Mouse (Mus musculus) v-Abl transformed pro-B cells (cell line): ENCODE measurements at regions not wholly inside any gene's neighbourhood (a gene's known extent, or its start where the extent isn't known, plus 50 kb on each side); places are given as distances from the start of the nearest gene placed in this dataset.

ENCODE experiments used
- in situ Hi-C, 2 experiments: fragments of 400-800 bp; cut with MboI; formaldehyde crosslinking; loops; one replicate each; pipeline ENCODE4 v1.15.1; 2025; ENCODE audit not compliant: unreplicated experiment in 2 of 2

DNA sequence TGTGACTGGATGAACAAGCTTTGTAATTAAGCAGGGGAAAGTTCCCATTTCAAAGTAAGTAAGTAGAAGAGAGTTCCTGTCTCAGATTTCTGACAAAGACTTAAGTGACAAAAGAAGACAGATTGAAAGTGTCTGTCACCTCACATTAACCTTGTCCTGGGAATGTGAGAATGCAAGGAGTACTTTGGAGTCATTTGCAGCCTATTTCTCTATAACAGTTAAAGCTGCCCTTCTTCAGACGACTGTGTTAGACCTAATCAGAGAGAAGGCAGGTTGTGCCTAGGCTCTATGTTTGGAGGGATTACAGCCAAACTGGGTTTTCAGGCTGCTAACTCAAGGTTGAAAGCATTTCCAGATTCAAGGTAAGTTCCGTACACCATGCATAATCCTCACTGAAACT, 446.5 kb downstream of the Pdgfc start:
- in situ Hi-C loops, result no loop called here

DNA sequence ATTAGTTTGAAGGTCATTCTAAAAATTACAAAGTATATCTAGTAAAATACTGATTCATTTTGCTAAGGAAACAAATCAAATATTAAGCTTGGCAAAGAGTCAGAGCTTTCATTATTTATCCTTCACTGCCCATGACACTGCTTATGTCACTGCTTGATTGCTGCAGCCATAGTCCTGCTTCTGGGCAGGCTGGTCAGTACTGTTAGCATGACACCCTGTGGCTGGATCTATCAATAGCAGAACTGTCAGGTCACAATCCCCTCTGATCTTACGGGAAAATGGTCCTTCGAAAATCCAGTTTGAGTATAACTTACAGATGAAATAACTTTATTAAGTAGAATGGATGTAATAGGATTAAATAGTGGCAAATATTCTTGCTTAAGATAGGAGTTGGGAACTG, 447.1 kb downstream of the Pdgfc start:
- in situ Hi-C loops, result no loop called here

DNA sequence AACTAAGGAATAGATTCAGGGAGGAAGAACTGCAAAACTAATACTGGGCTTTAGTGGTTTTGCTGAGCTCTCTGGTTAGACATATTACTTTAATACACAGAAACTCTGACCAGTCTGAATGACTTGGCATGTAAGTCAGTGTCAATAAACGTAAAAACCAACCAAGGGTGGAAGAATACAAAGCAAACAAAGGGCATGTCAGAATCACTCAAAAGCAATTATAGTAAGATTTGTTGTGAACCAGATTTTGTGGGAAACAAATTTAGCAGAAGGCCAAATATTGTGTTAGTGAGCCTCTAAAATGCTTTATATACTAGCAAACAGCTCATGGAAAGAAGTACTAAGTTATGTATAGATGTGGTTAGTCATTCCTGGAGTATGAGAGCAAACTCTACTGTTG, 427.1 kb upstream of the Ctso start:
- in situ Hi-C loops, result no loop called here

DNA sequence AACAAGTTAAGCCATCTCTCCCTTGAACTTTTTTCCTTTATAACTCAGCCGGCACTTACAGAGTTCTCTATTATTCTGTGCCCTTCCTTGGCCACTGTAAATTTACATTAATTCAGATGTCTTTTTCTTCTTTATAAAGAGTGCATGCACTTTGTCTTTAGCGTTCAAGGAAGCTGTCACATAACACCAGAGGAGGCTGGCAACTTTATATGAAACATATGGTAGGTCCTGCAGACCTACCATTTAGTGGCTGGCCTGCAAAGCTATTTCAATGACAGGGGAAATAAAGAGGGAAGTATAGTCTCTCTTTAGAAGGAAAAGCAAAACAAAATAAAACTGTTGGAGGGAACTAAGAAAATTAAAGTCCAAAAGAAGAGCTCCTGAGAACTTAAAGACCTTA, 423.8 kb upstream of the Ctso start:
- in situ Hi-C loops, result no loop called here

DNA sequence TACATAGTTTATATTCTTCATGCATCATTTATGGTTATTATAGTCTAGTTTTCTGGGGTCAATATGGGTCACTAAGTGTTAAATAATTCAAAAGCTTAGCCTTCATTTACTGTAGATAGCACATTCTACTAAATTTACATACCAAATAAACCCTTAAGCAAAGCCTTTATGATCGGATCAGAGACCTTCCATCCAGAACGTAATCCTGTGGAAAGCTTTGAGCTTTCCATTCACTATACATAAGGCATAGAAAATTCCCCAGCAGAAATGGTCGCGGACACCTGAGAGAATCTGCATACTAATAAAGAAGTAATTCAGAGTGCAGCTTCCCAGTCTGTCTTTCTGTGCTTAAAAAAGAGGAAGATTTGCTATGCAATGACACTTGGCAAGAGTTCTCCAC, 410.6 kb upstream of the Ctso start:
- in situ Hi-C loops, result no loop called here

DNA sequence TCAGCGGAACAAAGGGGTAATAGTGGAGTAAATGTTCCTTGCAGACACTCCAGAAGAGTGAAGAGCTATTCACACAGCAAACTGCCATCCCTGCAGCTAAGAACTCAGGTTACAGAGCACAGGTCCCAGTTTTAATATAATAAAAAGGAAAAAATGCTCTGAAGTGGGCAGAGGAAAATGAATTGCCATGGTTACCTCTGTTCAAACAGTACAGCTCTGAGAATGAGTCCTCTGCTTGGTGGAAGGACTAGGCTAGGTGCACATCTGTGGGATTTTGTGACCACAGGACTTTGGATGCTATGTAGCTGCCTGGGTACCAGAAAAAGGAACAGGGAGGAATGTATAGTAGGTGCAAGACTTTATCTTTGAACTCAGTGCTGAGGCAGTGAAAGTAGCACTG, 401.5 kb upstream of the Ctso start:
- in situ Hi-C loops, result no loop called here

DNA sequence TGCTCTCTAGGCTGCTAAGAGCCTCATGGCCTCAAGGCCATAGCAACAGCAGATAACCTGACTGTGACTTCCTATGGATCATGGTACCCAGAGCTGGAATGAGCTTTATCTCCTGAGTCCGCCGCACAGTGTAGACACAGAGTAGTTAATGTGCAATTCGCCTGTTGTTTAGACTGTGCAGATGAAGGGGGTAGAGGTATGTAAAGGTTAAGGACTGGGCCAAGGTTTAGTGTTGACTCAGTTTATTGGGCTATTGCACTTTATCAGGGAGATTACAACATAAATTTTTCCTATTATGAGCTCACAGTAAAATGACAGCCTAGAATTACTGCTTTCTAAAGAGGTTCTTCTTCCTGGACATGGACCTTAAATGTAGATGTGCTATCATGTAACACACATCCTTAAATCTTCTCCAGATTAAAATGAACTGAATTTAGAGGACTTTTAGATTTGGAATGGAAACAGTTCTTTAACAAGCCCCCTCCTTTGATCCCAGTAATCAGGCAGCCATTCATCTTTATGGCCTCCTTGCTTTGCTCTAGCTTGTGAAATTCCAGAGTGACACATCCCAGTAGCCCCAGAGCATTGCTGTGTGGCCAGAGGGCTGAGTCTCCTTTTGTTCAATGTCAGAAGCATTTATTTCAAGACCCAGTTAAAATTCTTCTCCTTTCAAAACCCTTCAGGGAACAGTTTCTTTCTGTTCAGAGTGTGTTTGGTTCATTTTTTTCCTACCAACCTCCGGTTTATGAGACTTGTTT, 396.8 kb upstream of the Ctso start:
- in situ Hi-C loops, result no loop called here

DNA sequence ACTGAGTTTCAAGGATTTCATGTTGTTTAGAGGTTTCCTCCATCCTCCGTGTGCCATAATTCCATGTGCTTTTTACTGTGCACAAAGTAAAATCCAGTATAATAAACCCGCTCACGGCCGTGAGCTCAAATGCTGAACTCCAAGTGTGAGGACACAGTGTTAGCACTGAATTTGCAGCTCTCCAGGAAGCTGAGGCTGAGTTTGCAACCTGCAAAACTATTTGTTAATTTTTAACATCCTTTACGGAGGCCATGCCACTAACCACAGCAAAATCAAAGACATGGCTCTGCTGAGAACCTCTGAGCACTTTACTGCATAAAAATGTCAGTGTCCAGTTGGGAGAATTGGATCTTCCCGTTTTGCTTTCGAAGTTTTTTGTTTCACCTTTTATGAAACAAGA, 377.6 kb upstream of the Ctso start:
- in situ Hi-C loops, result no loop called here

DNA sequence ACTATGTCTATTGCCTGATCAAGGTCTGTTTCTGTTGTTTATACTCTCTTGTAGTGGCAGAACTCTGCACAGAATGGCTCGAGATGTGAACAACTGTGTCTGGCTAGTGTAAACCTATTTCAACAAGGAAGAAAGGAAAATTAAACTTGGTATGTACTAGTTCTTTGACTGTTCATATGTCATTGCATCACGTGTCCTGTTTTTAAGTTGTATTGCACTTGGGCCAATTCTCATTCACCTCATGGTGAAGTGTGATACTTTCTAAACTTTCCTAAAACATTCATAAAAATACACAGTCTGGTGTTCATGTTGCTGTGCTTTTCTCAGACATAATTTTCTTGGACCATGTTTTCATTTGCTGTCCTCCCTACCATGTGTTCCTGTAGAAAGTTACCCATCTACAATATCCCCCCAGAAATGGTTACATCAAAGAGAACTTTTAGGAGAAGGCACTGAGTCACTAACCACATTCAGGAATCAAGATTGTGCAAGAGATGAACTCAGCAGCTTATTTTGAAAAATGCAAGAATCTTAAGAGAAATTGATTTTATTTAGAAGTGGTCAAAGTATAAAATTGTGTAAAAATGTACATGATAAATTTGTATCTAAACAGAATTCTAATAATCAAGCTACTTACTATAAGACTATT, 369.7 kb upstream of the Ctso start:
- in situ Hi-C loops, result no loop called here

DNA sequence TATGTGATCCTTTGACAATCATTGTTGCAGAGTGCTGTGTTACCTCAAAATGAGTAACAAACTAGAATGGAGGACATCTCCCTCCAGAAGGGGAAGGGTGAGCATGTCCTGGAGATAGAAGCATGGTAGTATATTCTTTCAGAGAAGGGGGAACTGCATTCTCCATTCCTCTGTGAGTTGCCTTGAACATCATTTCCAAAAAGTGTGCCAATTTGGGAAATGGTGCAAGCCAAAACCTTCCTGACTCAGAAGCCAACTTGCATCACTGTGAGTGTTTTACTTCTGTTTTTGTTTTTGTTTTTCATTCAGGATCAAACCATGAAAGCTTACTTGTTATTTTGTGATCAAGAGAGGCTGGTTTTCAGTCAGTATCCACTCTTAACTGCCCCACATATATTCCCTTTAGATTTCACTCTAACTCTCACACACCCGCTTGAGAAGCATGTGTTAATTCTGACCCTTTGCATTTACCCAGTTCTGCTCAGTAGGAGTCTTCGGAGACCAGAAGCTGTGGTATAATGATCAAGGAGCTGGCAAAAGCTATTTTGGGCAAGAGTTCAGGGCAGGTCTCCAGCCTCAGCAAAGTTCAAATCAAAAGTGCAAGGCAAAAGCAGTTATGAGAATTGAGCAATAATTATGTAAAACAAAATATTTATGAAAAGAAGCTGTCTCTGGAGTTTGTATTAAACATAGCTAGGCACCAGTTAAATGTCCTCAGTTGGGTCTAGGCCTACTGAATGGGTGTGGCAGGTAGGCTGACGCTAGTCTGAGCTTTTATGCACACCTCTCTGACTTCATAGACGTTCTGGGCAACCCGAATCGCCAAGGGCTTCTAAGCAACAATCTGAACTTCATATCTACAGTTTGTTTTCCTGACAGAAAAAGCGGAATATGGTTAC, 368.3 kb upstream of the Ctso start:
- in situ Hi-C loops, result no loop called here

DNA sequence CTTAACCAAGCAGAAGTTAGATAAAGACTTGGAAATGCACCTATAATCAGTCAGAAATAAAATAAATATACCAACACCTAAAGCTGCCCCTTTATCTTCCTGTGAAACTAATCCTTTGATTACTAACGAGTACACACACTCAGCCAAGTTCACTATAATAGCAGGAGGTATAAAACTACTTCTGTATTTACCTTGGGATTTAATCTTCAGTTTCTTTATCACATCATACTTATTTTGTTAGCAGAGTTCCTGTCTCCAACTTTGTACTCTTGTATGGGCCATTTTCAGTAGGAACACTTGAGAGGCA, 367.7 kb upstream of the Ctso start:
- in situ Hi-C loops, result no loop called here

DNA sequence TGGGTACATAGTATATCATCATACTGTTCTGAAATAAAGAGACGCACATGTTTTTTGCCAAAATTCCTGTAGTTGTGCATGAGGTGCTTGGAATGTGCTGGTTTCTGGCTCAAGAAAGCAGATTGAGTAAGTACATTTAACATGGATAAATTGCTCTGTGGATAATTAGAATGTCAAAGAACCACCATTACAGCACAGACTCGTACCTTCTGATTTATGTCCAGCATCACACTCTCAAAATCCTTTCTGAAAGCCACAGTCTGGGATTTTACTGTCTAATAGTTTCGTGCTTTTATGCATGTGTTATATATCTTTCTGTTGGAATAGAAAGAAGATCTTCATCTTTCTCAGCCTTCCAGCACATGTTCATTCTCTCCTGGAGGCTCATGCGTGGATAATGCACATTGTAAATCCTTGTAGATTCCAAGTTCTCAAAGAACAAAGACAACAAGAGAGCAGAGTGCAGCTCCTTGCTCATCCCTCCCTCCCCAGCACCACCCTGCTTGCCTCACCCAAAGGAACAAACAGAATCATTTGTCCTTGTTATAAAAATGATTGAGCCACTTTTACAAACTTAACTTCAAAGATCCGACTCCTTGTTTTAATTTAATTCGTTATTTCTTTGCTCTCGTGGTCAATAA, 348.9 kb upstream of the Ctso start:
- in situ Hi-C loops, result no loop called here

DNA sequence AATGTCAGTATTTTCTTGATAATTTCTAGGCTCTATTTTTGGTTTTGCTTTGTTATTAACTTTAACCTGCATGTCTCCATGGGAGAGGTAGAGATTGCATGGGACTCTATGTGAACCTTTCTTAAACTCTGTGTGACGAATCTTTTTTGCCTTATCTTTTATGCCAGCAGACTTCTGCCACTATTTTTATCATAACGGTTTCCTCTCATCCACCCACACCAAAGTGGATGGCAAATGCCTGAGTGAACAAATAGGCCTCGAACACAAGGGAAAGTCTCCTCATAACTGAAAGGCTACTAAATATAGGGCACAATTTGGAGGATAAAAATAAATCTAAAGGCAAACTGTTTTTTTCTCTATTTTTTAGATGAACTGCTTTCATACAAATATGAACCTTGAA, 343.3 kb upstream of the Ctso start:
- in situ Hi-C loops, result no loop called here

DNA sequence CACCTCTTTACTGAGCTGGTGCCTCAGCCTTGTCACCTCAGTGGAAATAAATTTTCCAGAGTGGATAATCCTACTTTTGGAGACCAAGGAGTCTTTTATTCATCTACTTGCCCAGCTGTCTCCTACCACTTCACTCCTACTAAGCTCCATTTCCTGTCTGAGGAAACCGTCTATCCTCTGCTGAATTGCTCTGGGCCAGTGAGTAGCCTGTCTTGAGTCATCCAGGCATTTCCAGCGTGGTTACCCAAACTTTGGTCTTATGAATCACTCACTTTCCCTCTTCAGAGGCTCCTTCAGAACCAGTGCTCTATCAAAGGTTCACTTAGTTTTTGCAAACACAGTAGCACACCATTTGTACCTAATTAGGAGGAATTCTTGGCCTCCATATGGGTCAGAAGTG, 303.2 kb upstream of the Ctso start:
- in situ Hi-C loops, result no loop called here

DNA sequence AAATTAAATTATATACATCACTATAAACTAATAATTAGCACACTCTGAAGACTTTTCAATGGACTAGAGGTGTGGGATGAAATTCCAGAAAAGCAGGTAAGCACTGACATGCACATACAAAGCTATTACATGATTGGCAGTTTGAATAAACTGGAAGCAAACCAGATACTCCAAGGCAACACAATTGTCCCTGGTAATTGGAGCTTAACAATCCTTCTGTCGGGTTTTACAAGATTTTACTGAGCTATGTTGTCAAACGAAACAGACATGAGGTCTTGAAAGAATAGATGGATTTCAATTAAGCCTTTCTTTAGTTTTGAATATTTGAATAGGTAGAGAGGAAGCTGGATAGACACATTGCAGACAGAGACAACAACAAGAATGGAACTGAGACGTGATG, 273.9 kb upstream of the Ctso start:
- in situ Hi-C loops, result no loop called here

DNA sequence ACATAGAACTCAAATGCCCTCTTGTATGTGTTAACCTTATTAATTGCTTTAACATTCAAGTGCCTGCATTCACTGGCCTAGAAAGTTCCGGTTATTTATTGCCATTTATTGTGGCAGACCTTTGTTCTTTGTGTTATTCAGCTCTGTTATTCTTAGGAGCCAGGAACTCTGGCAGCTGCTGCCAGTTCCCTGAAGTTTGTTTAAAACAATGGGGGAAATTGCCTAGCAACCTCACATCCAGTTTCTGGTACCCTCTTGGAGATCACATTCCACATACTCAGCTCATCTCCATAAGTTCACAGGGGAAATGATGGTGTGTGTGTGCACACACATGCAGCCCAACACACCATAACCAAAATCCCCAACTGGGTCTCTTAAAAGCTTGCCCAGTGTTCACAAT, 270.8 kb upstream of the Ctso start:
- in situ Hi-C loops, result no loop called here

DNA sequence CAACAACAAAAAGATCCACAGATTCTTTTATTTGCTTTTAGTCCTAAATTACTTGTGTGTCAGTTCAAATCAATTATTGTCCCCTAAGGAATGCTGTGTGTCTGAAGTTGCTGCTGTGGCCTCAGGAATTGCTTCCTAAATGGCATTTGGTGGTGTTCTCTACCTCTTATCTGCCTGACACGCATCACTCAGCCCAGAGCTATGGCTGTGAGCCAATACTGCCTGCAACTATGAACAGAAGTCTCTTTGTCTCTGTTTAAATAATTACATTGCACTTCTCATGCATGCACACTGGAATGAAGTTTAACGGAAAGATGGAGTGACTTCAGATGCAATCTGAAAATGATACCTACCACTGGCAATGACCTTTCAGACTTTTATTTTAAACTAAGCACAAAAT, 266.1 kb upstream of the Ctso start:
- in situ Hi-C loops, result no loop called here

DNA sequence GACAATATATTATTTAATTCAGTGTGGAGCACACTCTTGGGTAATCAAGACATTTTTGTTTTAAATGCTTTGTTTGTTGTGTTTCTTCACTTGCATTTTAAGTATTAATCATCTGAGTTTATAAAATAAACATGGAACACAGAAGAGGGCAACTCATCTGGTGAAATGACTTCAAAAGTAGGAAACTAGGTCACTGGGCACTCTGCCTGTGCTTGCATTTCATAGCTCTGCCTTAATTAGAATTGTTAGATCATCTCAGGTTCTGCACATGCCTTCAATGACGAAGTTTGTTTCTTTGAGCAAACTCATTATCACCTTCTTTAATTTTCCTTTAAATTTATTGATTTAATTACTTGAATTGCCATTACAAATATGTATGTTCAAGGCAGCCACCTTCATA, 255.8 kb upstream of the Ctso start:
- in situ Hi-C loops, result no loop called here

DNA sequence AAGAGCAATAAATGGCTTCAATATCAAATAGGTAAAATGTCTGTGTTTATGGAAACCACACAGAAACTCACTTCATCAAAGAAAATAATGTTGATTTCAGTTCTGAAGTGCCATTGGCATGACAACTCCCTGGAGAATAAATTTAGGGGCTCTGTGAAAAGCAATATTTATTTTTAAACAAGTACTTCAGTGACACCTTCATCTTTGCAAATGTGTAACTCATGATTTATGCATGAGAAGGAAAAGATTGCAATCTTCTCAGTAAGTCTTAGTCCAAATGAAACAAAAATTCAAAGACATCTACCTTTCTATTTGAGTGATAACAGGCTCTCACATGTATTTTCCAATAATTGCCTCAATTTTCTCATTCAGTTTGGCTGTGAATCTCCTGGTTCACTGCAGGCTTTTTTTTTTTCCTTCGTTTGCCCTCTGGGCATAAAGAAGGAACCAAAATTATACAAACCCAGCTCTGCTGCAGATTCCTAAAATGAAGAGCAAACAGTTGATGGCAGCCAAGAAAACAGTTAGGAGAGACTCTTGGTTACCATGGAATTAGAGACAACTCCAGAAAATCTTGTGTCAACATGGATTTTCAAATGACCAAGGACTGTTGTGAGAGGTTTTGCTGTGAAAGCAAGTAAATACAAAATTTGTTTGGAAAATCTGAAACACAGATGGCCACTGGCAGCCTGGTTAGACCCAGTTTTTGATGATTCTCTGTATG, 230.3 kb upstream of the Ctso start:
- in situ Hi-C loops, result no loop called here

DNA sequence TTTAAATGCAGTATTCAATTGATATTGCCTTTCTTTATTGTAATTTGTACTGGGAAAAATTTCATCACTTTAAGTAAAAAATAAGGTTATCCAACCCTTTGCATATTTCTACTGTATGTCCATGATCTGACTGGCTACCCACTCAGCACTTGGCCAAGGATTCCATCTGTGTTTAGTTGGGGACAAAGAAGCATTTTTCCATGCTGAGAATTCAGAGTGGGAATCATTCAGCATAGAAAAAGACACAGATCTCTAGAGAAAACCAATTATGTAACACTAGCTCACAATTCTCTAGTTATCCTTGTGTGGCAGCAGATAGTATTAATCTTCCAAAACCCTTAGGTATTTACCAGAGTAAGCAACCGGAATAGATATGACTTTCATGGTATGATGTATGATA, 213.5 kb upstream of the Ctso start:
- in situ Hi-C loops, result no loop called here

DNA sequence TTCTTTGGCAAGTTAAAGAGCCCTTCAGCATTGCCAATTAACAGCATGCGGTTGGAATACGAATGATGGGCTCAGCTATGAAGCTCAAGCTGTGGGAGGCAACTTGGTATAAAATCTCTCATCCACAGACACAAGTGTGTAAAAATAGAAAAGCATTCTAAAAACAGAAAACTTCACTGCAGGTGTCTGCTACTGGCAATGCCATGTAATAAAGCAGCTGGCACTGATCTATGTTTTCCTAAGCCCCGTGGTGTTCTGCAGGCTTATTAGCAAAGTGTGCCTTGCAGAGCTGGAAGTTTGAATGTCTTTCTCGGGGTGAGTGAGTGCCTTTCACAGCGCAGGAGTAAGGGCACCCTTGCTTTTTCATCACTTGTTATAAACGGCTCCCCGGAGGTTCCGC, 196.9 kb upstream of the Ctso start:
- in situ Hi-C loops, result no loop called here
